Mouse (Mus musculus) adrenal gland, postnatal 36 days (tissue): ENCODE data around the gene Zfp790. TPM values are rescaled to one million over a fixed set of nuclear protein-coding genes. Genes with fewer than 3 reads are reported as not detected.
A peak's percentile ranks its signal among the peaks of the same experiment; 100 is the strongest.
"Not testable (repeated sequence)": the region's sequence is repeated elsewhere in the genome, so short reads cannot be mapped to it uniquely, and the experiment has no call there.

Experiments
- DNase-seq, 2 experiments: peaks; one replicate each; pipeline ENCODE4 v3.0.0; 2021; ENCODE audit warnings: mixed read lengths in 1 of 2
- microRNA-seq: library from miRNA; unstranded; fragments of <30 nt; microRNA quantifications from one replicate; pipeline ENCODE4 v1.2.0, GENCODE M21; 2021
- total RNA-seq, 2 experiments: library from RNA; stranded (reverse); gene quantifications; 2 replicates each; pipeline ENCODE4 v1.2.3; 2021

Gene Zfp790
- total RNA-seq, 2 experiments from 2014 or later, result 15.6 to 16.0 TPM

GRCm38 (mm10) chr7:29842105-29842504 lies 26.2 kb downstream of the Zfp790 start:
- no peak for DNase-seq

GRCm38 (mm10) chr7:29844616-29845015 lies 28.7 kb downstream of the Zfp790 start:
- DNase-seq, result no peak

GRCm38 (mm10) chr7:29852831-29853218 lies 36.9 kb downstream of the Zfp790 start:
- no peak for DNase-seq

DNA sequence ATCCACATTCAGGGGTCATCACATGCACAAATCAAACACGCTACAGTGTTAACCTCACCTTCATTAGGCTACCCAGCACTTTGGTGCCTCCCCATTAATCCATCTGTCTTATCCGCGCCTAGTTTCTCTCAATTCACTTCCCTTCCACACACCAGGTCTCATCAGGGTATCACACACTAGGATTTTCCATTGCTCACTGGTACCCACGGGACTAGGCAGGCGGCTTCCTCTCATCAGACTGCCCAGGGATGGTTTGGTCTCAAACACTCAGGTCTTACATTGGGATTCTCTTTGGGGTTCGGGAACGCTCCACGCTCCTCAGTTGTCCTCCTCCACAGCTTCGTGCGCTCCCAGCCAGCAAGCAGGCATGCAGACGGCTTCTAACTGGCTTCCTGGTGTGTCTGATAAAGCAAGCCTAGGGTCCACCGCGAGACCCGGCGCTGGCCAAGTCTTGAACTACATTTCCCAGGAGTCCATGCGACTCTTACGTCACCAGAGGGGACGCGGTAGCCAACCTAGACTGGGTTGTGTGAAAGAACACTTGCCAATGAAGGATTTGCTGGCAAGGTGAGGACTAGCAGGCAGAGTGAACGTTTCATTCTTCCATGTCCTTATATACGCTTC lies 37.4 kb downstream of the Zfp790 start, which contains the start of gene Zfp940:
Gene Zfp940 (minus strand): TSS at position 451 of the 624 bp plus-strand sequence.
- DNase-seq, result peak; percentile 84

- DNase-seq, result peak; percentile 92 to 93
Measured at GRCm38 (mm10) chr7:29859532-29860517, 43.9 kb downstream of the Zfp790 start, which contains the start of gene Zfp420. TSS of gene Zfp420 (plus strand) at chr7:29859979.

- DNase-seq, result no peak
Measured at GRCm38 (mm10) chr7:29861660-29862059, 45.7 kb downstream of the Zfp790 start.

DNA sequence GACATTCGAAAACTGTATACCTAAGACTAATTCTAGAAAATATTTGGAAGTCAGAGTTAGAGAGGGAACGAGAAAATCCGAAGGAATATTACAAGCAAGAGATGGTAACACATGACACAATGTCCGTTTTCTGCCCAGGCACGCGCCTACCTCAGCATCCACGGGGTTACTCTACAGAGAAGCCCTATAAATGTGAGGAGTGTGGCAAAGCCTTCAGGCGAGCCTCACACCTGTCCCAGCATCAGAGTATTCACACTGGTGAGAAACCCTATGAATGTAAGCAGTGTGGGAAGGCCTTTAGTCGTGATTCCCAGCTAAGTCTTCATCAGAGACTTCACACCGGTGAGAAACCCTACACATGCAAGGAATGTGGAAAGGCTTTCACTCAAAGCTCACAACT lies 58.3 kb downstream of the Zfp790 start:
- DNase-seq, result no peak

- DNase-seq, result not testable (repeated sequence)
Measured at GRCm38 (mm10) chr7:29877561-29877960, 61.6 kb downstream of the Zfp790 start.

GRCm38 (mm10) chr7:29880056-29880455 lies 64.1 kb downstream of the Zfp790 start:
- DNase-seq, result no peak

Small RNA genes lying within 50 kb of the gene (microRNA-seq; reads per million reads assigned to microRNA genes)
- 5.2 reads per million, percentile 14 among the genes with 10 or more reads in this experiment for gene Mir1964

Other genes with a start within 250 kb of the Zfp790 start
- not detected for gene Catsperg2, start 89.1 kb upstream of the Zfp790 start, total RNA-seq
- 10 to 100 TPM; 13.4 to 14.9 TPM for gene Zfp84, start 47.6 kb upstream of the Zfp790 start, total RNA-seq
- 1 to 10 TPM; 2.8 to 2.9 TPM for gene Zfp30, start 32.1 kb upstream of the Zfp790 start, total RNA-seq
- 1 to 10 TPM; 1.3 to 1.4 TPM for gene Zfp940, start 37.6 kb downstream of the Zfp790 start, total RNA-seq
- gene Zfp420, start 43.9 kb downstream of the Zfp790 start, total RNA-seq, result 1 to 10 TPM; 5.0 to 6.3 TPM
- 10 to 100 TPM in 1 of 2 experiments, 1 to 10 TPM in 1; 8.5 to 11.2 TPM for gene Zfp27, start 90.5 kb downstream of the Zfp790 start, total RNA-seq
- gene Zfp383, start 92.1 kb downstream of the Zfp790 start, total RNA-seq, result 1 to 10 TPM; 6.5 TPM
- gene Zfp74, start 138.0 kb downstream of the Zfp790 start, total RNA-seq, result 1 to 10 TPM; 8.2 to 9.2 TPM
- gene Zfp568, start 167.8 kb downstream of the Zfp790 start, total RNA-seq, result 10 to 100 TPM; 12.4 to 13.8 TPM
- 1 to 10 TPM; 3.0 to 3.1 TPM for gene Zfp14, start 235.3 kb downstream of the Zfp790 start, total RNA-seq